Mouse (Mus musculus): Measurements from ENCODE around the gene Ppp1r15b. TPM values are rescaled to one million over a fixed set of nuclear protein-coding genes. Genes with fewer than 3 reads are reported as not detected.
A peak's percentile ranks its signal among the peaks of the same experiment; 100 is the strongest.

The Ppp1r15b gene
- polyA plus RNA-seq, 1 experiment from 2014 or later, result 46.9 TPM

DNA sequence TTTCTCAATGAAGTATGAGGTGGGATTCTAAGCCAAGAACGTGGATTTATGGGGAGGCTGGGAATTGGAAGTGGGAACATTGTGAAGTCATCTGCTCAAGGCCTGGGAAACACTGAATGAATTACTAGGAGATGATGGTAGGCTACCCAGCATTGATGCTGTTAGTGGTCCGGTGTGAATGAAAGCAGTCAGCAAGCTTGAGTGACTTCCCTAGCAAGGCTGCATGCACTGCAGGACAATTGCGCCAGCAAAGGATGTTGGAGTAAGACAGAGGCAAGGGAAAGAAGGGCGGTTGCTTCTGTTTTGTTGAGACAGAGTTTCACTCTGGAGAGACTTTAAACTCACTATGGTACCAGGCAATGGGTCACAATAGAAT is 4.6 kb upstream of the Ppp1r15b start:
- Histone ChIP-seq H3K9me3 (no peaks in the 10 kb centered on the region), H3K4me1 (replicated peaks) (0 out of 2 replicates have a peak, but pooled peaks cover 9% of the 10 kb centered on the region), H3K27me3 (replicated peaks) (no peaks in the 10 kb centered on the region), H3K4me3 (replicated peaks) (no peak overlapping the region), H3K9ac (no peak overlapping the region), H3K4me2 (replicated peaks) (no peak overlapping the region), H3K36me3 (no peaks in the 10 kb centered on the region), H3K27ac (no peak overlapping the region)
- ATAC-seq, result no peak
- WGBS, result 80% methylated on average over 4 of the region's 4 CpGs

DNA sequence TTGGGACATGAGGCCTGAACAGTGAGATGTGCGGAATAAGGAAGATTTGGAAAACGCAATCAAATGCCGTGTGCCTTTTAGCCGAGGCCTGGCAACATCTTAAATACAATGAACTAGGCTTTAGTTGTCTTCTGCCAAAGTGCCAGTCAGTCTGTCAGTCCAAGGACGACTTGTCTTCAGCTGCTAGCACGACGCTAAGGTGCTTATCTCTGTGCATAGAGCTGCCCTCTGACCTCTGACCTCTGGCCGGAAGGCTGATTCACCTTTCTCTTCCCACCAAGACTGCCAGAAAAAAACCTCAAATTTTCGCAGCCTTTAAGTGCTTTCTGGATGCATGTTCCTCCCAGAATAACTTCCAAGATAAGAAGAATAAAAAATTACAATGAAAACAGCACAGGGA is 3.6 kb upstream of the Ppp1r15b start:
- no peak overlapping the region for H3K9ac ChIP-seq
- 51% methylated on average over 9 of the region's 9 CpGs for WGBS
- H3K27ac ChIP-seq, result no peak overlapping the region
- no peaks in the 10 kb centered on the region for H3K27me3 ChIP-seq (replicated peaks)
- H3K4me3 ChIP-seq (replicated peaks), result no peak overlapping the region
- no peak for ATAC-seq
- 0 out of 2 replicates have a peak, but pooled peaks cover 9% of the 10 kb centered on the region for H3K4me1 ChIP-seq (replicated peaks)
- H3K4me2 ChIP-seq (replicated peaks), result no peak overlapping the region
- no peaks in the 10 kb centered on the region for H3K36me3 ChIP-seq
- H3K9me3 ChIP-seq, result no peaks in the 10 kb centered on the region

DNA sequence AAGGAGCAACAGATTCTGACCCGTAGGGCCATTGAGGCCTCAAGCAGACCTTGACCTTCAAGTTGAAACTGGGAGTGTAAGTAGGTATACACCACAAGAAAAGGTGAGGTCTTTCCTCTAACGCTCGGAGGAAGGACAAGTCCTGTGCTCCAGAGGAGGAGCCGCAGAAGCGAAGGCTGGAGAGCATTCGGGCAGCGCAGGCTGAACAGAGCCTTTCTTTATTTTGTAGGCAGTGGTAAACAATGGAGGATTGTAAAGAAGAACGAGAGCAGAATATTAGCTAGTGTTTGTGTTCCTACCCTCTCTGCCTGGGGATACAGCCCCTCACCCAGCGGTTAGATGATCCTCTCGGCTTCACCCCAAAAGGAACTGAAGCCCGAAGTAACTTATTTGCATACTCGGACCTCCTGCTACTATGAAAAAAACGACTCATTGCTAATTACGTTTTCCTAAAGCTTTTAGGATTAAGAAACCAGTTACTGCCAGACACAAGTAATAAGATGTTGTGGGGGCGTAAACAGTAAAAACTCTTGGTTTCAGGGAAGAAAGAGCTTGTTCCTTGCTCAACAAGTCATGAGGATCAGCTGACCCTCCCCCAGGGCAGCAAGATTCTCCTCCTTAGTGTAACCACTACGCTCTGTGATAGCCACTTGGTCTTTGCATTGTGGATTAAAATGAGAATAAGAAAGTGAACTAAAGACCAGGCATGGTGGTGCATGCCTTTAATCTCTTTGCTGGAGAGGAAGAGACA is 1.3 kb upstream of the Ppp1r15b start:
- H3K4me1 ChIP-seq (replicated peaks), result peaks cover 6% of the 10 kb centered on the region; the same call in 1 of the 2 replicates
- H3K4me3 ChIP-seq (replicated peaks), result no peak overlapping the region
- H3K27ac ChIP-seq, result peak overlapping the region; percentile 99
- peak overlapping the region; percentile 57 for H3K4me2 ChIP-seq (replicated peaks)
- H3K36me3 ChIP-seq, result no peaks in the 10 kb centered on the region
- no peaks in the 10 kb centered on the region for H3K9me3 ChIP-seq
- H3K27me3 ChIP-seq (replicated peaks), result no peaks in the 10 kb centered on the region
- 35% methylated on average over 16 of the region's 16 CpGs for WGBS
- no peak for ATAC-seq
- no peak overlapping the region for H3K9ac ChIP-seq

DNA sequence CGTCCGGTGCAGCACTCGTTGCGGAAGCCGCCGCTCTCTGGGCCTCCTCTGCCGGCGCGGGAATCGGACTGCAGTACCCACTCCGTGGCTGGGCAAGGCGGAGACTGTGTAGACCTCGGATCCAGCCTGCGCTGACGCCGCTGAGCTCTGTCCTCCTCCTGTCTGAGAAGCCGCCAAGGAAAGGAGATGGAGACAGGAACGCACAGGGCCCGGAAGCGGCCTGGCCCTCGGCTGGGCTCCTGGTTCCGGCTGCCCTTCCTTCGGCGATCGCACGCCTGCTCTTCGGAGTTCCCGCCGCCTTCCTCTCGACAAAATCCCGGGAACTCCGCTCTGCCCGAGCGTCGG is 590 bp downstream of the Ppp1r15b start:
- peak overlapping the region; percentile 88 for H3K4me2 ChIP-seq (replicated peaks)
- H3K27me3 ChIP-seq (replicated peaks), result no peaks in the 10 kb centered on the region
- peak overlapping the region; percentile 96 for H3K4me3 ChIP-seq (replicated peaks)
- H3K36me3 ChIP-seq, result 0 out of 2 replicates have a peak, but pooled peaks cover under 1% of the 10 kb centered on the region
- no peaks in the 10 kb centered on the region for H3K9me3 ChIP-seq
- under 1% methylated on average over 35 of the region's 35 CpGs for WGBS
- ATAC-seq, result no peak
- peak overlapping the region; percentile 98 for H3K9ac ChIP-seq
- peaks cover 9% of the 10 kb centered on the region; the same call in 1 of the 2 replicates for H3K4me1 ChIP-seq (replicated peaks)
- peak overlapping the region; percentile 99 for H3K27ac ChIP-seq

DNA sequence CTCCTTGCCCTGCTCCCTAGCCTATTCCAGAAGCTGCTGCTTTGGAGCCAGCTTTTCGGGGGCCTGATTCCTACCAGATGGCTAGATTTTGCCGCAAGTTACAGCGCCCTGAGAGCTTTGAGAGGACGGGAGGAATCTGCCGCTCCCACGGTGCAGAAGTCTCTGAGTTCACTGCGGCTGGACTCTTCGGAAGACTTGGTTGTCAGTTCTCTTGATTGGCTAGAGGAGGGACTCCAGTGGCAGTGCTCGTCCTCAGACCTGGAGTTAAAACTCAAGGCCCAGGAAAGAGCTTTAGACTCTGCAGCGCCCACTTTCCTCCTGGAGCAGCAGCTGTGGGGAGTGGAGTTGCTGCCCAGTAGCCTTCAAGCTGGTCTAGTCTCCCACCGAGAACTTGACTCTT is 993 bp downstream of the Ppp1r15b start:
- Histone ChIP-seq H3K4me2 (replicated peaks) (peak overlapping the region; percentile 88), H3K27me3 (replicated peaks) (no peaks in the 10 kb centered on the region), H3K4me3 (replicated peaks) (peak overlapping the region; percentile 96), H3K9me3 (no peaks in the 10 kb centered on the region), H3K9ac (peak overlapping the region; percentile 98), H3K27ac (peak overlapping the region; percentile 99), H3K4me1 (replicated peaks) (peaks cover 9% of the 10 kb centered on the region; the same call in 1 of the 2 replicates), H3K36me3 (peaks cover 4% of the 10 kb centered on the region; the same call in 1 of the 2 replicates)
- 0% methylated on average over 11 of the region's 11 CpGs for WGBS
- no peak for ATAC-seq

DNA sequence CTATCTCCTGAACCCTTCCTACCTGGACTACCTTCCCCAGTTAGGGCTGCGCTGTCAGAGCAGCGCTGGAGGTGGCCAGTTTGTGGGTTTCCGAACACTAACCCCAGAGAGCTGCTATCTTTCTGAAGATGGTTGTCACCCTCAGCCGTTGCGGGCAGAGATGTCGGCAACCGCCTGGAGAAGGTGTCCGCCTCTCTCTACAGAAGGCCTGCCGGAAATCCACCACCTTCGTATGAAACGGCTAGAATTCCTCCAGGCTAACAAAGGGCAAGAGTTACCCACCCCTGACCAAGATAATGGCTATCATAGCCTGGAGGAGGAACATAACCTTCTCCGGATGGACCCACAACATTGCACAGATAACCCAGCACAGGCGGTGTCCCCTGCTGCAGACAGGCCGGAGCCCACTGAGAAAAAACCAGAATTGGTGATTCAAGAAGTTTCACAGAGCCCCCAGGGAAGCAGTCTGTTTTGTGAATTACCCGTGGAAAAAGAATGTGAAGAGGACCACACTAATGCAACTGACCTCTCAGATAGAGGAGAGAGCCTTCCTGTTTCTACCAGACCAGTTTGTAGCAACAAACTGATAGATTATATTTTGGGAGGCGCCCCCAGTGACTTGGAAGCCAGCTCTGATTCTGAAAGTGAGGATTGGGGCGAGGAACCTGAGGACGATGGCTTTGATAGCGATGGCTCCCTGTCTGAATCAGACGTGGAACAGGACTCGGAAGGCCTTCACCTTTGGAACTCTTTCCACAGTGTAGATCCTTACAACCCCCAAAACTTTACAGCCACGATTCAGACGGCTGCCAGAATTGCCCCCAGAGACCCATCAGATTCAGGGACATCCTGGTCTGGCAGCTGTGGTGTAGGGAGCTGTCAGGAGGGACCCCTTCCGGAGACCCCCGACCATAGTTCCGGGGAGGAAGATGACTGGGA is 1.7 kb downstream of the Ppp1r15b start:
- H3K27me3 ChIP-seq (replicated peaks), result no peaks in the 10 kb centered on the region
- H3K4me1 ChIP-seq (replicated peaks), result peaks cover 9% of the 10 kb centered on the region; the same call in 1 of the 2 replicates
- peak overlapping the region; percentile 88 for H3K4me2 ChIP-seq (replicated peaks)
- H3K27ac ChIP-seq, result peak overlapping the region; percentile 99; the same call in 1 of the 2 replicates
- WGBS, result 5% methylated on average over 26 of the region's 26 CpGs
- no peak for ATAC-seq
- peak overlapping the region; percentile 96 for H3K4me3 ChIP-seq (replicated peaks)
- H3K9ac ChIP-seq, result peak overlapping the region; percentile 98
- H3K9me3 ChIP-seq, result no peaks in the 10 kb centered on the region
- H3K36me3 ChIP-seq, result peaks cover 10% of the 10 kb centered on the region

DNA sequence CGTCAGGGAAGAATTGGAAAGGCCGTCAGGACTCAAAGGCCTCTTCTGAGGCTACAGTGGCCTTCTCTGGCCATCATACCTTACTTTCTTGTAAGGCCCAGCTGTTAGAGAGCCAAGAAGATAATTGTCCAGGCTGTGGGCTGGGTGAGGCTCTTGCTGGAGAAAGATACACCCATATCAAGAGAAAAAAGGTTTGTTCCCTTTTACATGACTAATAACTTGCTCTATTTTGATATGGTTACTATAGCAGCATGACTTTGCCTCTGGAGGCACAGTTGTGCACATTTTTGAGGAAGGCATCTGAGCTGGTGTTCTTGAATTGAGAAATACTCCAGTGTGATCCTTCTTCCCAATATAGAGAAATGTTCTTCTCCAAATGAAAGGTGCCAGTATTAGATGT is 2.5 kb downstream of the Ppp1r15b start:
- Histone ChIP-seq H3K9ac (peak overlapping the region; percentile 98), H3K27me3 (replicated peaks) (no peaks in the 10 kb centered on the region), H3K9me3 (no peaks in the 10 kb centered on the region), H3K4me1 (replicated peaks) (peaks cover 9% of the 10 kb centered on the region; the same call in 1 of the 2 replicates), H3K4me2 (replicated peaks) (peak overlapping the region; percentile 88), H3K4me3 (replicated peaks) (peak overlapping the region; percentile 96), H3K36me3 (peaks cover 15% of the 10 kb centered on the region), H3K27ac (no peak overlapping the region)
- no peak for ATAC-seq
- WGBS, result 9% methylated on average over 2 of the region's 2 CpGs

DNA sequence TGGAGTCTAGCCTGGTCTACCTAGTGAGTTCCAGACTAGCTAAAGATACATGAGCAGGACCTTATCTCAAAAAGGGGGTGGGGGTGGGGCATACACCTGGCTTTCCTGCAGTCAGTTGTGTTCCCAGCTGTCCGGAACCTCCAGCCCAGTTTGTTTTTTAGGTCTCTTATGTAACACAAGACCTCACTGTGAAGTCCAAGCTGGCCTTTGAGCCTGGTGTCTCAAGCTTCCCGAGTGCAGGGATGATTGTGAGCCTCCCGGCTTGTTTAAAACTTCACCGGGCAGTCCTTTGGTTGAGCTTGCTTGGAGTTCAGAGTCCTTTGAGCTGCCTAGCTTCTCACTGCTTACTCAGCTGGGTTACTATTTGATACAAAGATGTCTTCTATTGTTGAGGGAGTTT is 3.1 kb downstream of the Ppp1r15b start:
- Histone ChIP-seq H3K4me2 (replicated peaks) (peak overlapping the region; percentile 88), H3K36me3 (peaks cover 18% of the 10 kb centered on the region), H3K4me1 (replicated peaks) (peaks cover 9% of the 10 kb centered on the region; the same call in 1 of the 2 replicates), H3K9me3 (no peaks in the 10 kb centered on the region), H3K4me3 (replicated peaks) (peak overlapping the region; percentile 96), H3K27ac (no peak overlapping the region), H3K9ac (peak overlapping the region; percentile 98), H3K27me3 (replicated peaks) (no peaks in the 10 kb centered on the region)
- no peak for ATAC-seq
- whole genome bisulfite sequencing, result 8% methylated on average over 4 of the region's 4 CpGs

DNA sequence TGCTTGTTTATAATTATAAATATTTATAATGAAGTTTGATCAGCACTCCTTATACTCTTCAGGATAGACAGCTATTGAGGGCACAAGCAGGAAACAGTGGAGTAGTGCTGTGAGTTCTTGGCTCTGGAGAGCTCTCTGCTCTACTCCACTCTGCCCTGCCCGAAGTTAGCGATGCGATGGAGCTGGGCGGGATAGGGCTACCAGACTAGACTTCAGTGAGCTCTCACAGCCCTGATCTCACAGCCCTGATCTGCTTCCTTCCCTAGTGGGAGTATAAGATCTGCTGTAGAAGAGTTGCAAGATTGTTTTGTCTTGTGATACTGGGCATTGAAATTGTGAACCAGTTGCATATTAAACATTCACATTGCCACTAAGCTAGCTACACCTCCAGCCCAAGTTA is 3.9 kb downstream of the Ppp1r15b start:
- H3K4me2 ChIP-seq (replicated peaks), result peak overlapping the region; percentile 88
- H3K27me3 ChIP-seq (replicated peaks), result no peaks in the 10 kb centered on the region
- H3K4me3 ChIP-seq (replicated peaks), result peak overlapping the region; percentile 96
- peak overlapping the region; percentile 34 for H3K9ac ChIP-seq
- H3K27ac ChIP-seq, result no peak overlapping the region
- WGBS, result 12% methylated on average over 4 of the region's 4 CpGs
- peaks cover 23% of the 10 kb centered on the region for H3K36me3 ChIP-seq
- ATAC-seq, result no peak
- H3K9me3 ChIP-seq, result no peaks in the 10 kb centered on the region
- peaks cover 8% of the 10 kb centered on the region; the same call in 1 of the 2 replicates for H3K4me1 ChIP-seq (replicated peaks)

DNA sequence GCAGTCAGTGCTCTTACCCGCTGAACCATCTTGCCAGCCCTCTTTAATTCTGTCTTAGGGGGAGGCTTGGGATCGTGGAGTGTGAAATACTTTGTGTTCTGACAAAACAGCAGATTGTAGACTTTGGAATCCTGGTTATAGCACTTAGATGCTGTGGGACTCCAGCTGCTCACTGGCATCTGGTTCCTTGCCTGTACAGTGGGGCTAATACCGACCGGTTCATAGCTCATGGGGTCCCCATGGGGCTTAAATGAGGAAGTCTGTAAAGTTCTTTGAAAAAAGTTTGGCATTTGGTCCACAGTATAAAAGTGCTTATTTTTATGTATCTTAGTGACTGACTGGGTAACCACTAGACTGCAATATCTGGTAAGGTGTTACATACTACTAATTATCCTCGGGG is 4.9 kb downstream of the Ppp1r15b start:
- Histone ChIP-seq H3K36me3 (peaks cover 31% of the 10 kb centered on the region), H3K9ac (0 out of 2 replicates have a peak overlapping the region, but pooled peaks have one; percentile 0), H3K27me3 (replicated peaks) (no peaks in the 10 kb centered on the region), H3K4me1 (replicated peaks) (peaks cover 3% of the 10 kb centered on the region; the same call in 1 of the 2 replicates), H3K4me2 (replicated peaks) (peak overlapping the region; percentile 88), H3K4me3 (replicated peaks) (peak overlapping the region; percentile 96), H3K9me3 (no peaks in the 10 kb centered on the region), H3K27ac (no peak overlapping the region)
- 52% methylated on average over 5 of the region's 5 CpGs for WGBS
- no peak for ATAC-seq

DNA sequence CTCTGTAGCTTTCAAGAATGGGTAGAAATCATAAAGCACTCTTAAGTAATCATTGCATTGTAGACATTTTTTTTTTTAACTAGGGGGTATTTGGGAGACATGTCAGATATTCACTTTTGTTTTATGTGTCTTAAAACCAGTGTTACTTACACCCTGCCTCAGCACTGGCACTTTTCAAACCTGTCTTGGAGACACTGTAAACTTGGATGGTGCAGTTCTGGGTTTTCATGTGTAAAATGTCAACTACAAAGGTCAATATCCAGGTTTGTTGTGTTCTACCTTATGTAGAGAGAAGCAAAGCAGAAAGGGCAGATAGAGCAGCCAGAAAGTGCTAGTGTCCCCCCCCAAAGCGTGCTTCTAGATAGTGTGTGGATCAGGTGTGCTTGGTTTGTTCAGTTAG is 7.5 kb downstream of the Ppp1r15b start:
- H3K4me2 ChIP-seq (replicated peaks), result no peak overlapping the region
- ATAC-seq, result no peak
- H3K4me3 ChIP-seq (replicated peaks), result no peak overlapping the region
- H3K36me3 ChIP-seq, result peaks cover 31% of the 10 kb centered on the region
- WGBS, result 97% methylated on average over 1 of the region's 1 CpGs
- H3K27ac ChIP-seq, result no peak overlapping the region
- H3K9me3 ChIP-seq, result no peaks in the 10 kb centered on the region
- peaks cover 3% of the 10 kb centered on the region; the same call in 1 of the 2 replicates for H3K4me1 ChIP-seq (replicated peaks)
- no peaks in the 10 kb centered on the region for H3K27me3 ChIP-seq (replicated peaks)
- H3K9ac ChIP-seq, result no peak overlapping the region
